8 mouse cellular contexts compared by ENCODE assay signal in genomic region chr14:121059266-121059665, GRCm38 (mm10). TPM values are rescaled to one million over a fixed set of nuclear protein-coding genes. Genes with fewer than 3 reads are reported as not detected.
DNase-seq lines count a peak whose midpoint lies in the region.

No protein-coding gene starts in this region.

- peak; percentile 85 to 93 for DNase-seq in adrenal gland, adult (ENCODE audit: inconsistent age in 2 of 2, low spot score in 1 of 2)
- no peak for DNase-seq in adrenal gland, postnatal 4 days (ENCODE audit: low spot score in 2 of 2)
- DNase-seq in adrenal gland, postnatal 10 days = peak; percentile 82
- DNase-seq in gastrocnemius, postnatal 10 days = peak; percentile 61
- peak; percentile 68 for DNase-seq in kidney, adult 11 months
- peak; percentile 46 for DNase-seq in retina, postnatal 1 day
- DNase-seq in left cerebral cortex, postnatal 25 days (ENCODE audit: low spot score in 2 of 2) = no peak
- DNase-seq in thymus, postnatal 0 days (ENCODE audit: low spot score) = no peak

- intact Hi-C loops in left cerebral cortex, postnatal 25 days (cut with DNase I) = no loop called here

RNA-seq across cellular contexts. Expression of gene Farp1, which starts 24.3 kb away (rescaled TPM):
- 10 to 100 TPM; 41.6 to 58.5 TPM for total RNA-seq in adrenal gland, postnatal 4 days (2021)
- total RNA-seq in adrenal gland, postnatal 10 days (2021) = 10 to 100 TPM; 21.1 to 32.3 TPM
- total RNA-seq in gastrocnemius, postnatal 10 days (2021) = 10 to 100 TPM; 17.5 to 27.5 TPM
- total RNA-seq in left cerebral cortex, postnatal 25 days (2021) = 100 to 1,000 TPM; 126 to 130 TPM
- 4.9 and 5.1 TPM in 2 replicates for polyA plus RNA-seq in thymus, postnatal 0 days (2015; fragmentation: Nextera tagmentation; extraction: Ambion mirVana)

Comparison
In these comparisons a context has a peak if more than half of its experiments do, and no peak if none do; other contexts are left out.
1. DNase-seq: peak in adrenal gland, adult (2 of 2), adrenal gland, postnatal 10 days (single experiment), gastrocnemius, postnatal 10 days (single experiment), kidney, adult 11 months (single experiment) and retina, postnatal 1 day (single experiment); none in adrenal gland, postnatal 4 days (0 of 2), left cerebral cortex, postnatal 25 days (0 of 2) and thymus, postnatal 0 days (single experiment).